Mouse (Mus musculus): ENCODE measurements around the gene Gpx6. TPM values are rescaled to one million over a fixed set of nuclear protein-coding genes. Genes with fewer than 3 reads are reported as not detected.

Gene Gpx6
- not detected for polyA plus RNA-seq (2012; fragmentation: generic; extraction: Trizol)

DNA sequence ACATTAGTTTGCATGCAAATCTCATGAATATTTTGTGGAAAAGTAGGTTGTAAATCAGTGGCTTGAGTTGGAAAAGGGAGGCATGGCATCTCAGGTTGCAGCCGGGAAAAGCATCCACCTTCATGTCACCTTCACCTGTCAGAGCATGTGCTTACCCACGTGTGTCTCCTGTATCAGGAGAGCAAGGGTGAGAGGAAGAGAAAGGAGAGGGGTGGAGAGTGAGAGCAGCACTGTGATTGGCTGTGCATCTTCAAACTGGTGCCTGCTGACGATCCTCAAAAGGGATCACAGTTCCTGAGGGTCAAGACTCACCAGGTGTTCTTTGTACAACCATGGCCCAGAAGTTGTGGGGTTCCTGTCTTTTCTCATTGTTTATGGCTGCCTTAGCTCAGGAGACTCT is at the start of gene Gpx6:
Gene Gpx6 (plus strand): TSS at position 200 of the 400 bp plus-strand sequence.

GRCm38 (mm10) chr13:21292631-21293030 is 19.3 kb upstream of the Gpx6 start, which contains the start of gene Gpx5:
TSS of gene Gpx5 (minus strand) at chr13:21292731.

DNA sequence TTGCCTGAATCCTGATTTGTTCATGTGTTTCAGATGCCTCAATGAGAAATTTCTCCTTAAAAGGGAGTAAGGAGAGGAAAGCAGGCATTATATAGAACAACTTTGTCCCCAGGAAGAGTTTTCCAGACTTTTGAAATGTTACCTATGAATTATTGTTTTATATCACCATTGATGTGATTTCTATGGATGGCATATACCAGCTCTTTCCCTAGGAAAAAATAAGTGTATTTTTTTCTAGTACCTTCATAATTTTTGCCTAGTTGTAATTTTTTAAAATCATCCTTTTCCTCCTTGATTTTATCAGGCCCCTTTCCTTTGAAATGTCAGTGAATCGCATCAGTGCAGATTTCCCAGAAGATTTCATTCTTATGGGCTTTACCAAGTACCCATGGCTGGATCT is 34.7 kb downstream of the Gpx6 start, which contains the start of gene Olfr1367:
Gene Olfr1367 (plus strand): TSS at position 301 of the 400 bp plus-strand sequence.

DNA sequence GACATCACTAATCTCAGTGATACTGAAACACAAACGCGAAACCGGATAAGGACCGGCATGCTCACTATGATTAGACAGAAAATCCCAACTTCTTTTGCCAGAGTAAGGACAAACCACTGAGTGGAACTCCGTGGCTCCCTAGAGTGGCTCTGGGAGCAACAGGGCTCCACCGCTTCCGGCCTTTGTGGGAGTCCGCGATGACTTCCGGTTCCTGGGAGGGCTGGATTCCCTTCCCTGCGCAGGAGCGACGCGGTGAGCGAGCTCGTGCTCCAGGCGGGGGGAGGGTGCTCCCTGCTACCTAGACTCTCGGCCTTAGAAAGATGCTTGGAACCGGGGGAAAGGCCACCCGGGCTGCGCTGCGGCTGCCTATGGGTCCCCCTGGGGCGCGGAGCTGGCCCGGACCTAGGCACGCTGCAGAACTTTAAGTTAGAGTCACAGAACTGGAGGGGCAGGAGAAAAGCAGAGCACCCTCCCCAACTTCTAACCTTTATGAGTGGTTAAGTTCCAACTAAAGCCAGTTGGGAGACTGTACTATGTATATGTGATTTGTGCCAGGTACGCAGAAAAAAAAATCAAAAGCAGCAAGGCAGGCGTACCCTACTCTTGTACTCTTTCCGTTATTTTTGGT is 50.8 kb downstream of the Gpx6 start, which contains the start of gene Zscan12:
Gene Zscan12 (plus strand): TSS at position 200 of the 628 bp plus-strand sequence.

Other genes starting within 250 kb of the Gpx6 start
- gene Olfr1370, start 237.2 kb upstream of the Gpx6 start, polyA plus RNA-seq (2012; fragmentation: generic; extraction: Trizol): not detected
- not detected for gene Olfr1369-ps1, start 200.6 kb upstream of the Gpx6 start, polyA plus RNA-seq (2012; fragmentation: generic; extraction: Trizol)
- not detected for gene Olfr263, start 182.5 kb upstream of the Gpx6 start, polyA plus RNA-seq (2012; fragmentation: generic; extraction: Trizol)
- gene Olfr1368, start 166.3 kb upstream of the Gpx6 start, polyA plus RNA-seq (2012; fragmentation: generic; extraction: Trizol): not detected
- 10 to 100 TPM; 57.8 to 76.7 TPM for gene Trim27, start 132.7 kb upstream of the Gpx6 start, polyA plus RNA-seq (2012; fragmentation: generic; extraction: Trizol)
- not detected for gene Gpx5, start 19.4 kb upstream of the Gpx6 start, polyA plus RNA-seq (2012; fragmentation: generic; extraction: Trizol)
- not detected for gene Olfr1367, start 34.8 kb downstream of the Gpx6 start, polyA plus RNA-seq (2012; fragmentation: generic; extraction: Trizol)
- gene Zscan12, start 50.7 kb downstream of the Gpx6 start, polyA plus RNA-seq (2012; fragmentation: generic; extraction: Trizol): 1 to 10 TPM in 1 of 2 experiments, under 1 TPM in 1; 0.33 to 4.3 TPM
- 10 to 100 TPM in 1 of 2 experiments, 1 to 10 TPM in 1; 1.0 to 19.6 TPM for gene Zkscan3, start 90.6 kb downstream of the Gpx6 start, polyA plus RNA-seq (2012; fragmentation: generic; extraction: Trizol)
- gene Pgbd1, start 128.9 kb downstream of the Gpx6 start, polyA plus RNA-seq (2012; fragmentation: generic; extraction: Trizol): not detected
- gene Zscan26, start 141.6 kb downstream of the Gpx6 start, polyA plus RNA-seq (2012; fragmentation: generic; extraction: Trizol): 1 to 10 TPM in 1 of 2 experiments, under 1 TPM in 1; 0.18 to 5.0 TPM
- gene Nkapl, start 156.4 kb downstream of the Gpx6 start, polyA plus RNA-seq (2012; fragmentation: generic; extraction: Trizol): not detected
- gene Zkscan4, start 166.8 kb downstream of the Gpx6 start, polyA plus RNA-seq (2012; fragmentation: generic; extraction: Trizol): under 1 TPM in 1 of 2 experiments, not detected in 1; 0.33 TPM
- not detected for gene Gm10065, start 167.3 kb downstream of the Gpx6 start, polyA plus RNA-seq (2012; fragmentation: generic; extraction: Trizol)
- under 1 TPM; 0.14 to 0.60 TPM for gene AK157302, start 183.1 kb downstream of the Gpx6 start, polyA plus RNA-seq (2012; fragmentation: generic; extraction: Trizol)
- 10 to 100 TPM; 15.6 to 26.8 TPM for gene Gm11273, start 189.3 kb downstream of the Gpx6 start, polyA plus RNA-seq (2012; fragmentation: generic; extraction: Trizol)
- gene Zkscan8, start 219.0 kb downstream of the Gpx6 start, polyA plus RNA-seq (2012; fragmentation: generic; extraction: Trizol): 1 to 10 TPM in 1 of 2 experiments, under 1 TPM in 1; 0.26 to 1.2 TPM
- under 1 TPM; 0.01 to 0.05 TPM for gene Olfr1366, start 230.7 kb downstream of the Gpx6 start, polyA plus RNA-seq (2012; fragmentation: generic; extraction: Trizol)
- gene Olfr1535, start 247.8 kb downstream of the Gpx6 start, polyA plus RNA-seq (2012; fragmentation: generic; extraction: Trizol): not detected

Data from C3H10T1/2 (cell line).